Mouse (Mus musculus): ENCODE data around the gene Slc6a19. TPM values are rescaled to one million over a fixed set of nuclear protein-coding genes. Genes with fewer than 3 reads are reported as not detected.
A peak's percentile ranks its signal among the peaks of the same experiment; 100 is the strongest.

The Slc6a19 gene
- polyA plus RNA-seq, 1 experiment from 2014 or later: 24.9 TPM

DNA sequence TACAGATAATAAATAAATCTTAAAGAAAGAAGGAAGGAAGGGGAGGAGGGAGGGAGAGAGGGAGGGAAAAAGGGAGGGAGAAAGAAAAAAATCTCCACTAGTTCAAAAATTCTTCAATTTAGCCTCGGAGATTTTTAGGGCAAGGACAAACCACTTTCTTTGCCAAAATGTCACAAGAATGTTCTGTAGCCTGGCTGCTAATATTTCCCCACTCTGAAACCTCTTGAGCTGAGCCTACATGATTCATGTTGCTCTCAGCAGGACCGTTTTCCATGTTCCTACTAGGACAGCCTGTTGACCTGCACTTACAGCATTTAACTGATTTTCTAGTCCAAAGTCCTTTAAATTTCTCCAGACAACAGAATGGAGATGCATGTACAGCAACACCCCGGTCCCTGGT is 49.7 kb downstream of the Slc6a19 start:
- ATAC-seq: no peak
- no peaks in the 10 kb centered on the region for H3K36me3 ChIP-seq (ENCODE audit: control insufficient read depth, insufficient read depth, low read length)
- no peaks in the 10 kb centered on the region for H3K4me1 ChIP-seq (ENCODE audit: control insufficient read depth, insufficient read depth, low read length)
- H3K4me2 ChIP-seq (ENCODE audit: low read depth, low read length): no peak overlapping the region
- 72% methylated on average over 3 of the region's 3 CpGs for WGBS
- no peak overlapping the region for H3K4me3 ChIP-seq (ENCODE audit: low read length)
- H3K9ac ChIP-seq (ENCODE audit: low read depth, low read length): no peak overlapping the region
- H3K27me3 ChIP-seq (replicated peaks; ENCODE audit: control insufficient read depth, insufficient read depth, low read length): no peaks in the 10 kb centered on the region
- no peak overlapping the region for H3K27ac ChIP-seq (ENCODE audit: low read length)
- H3K9me3 ChIP-seq (ENCODE audit: control insufficient read depth, low read length): no peaks in the 10 kb centered on the region

GRCm38 (mm10) chr13:73653266-73653665 is 51.4 kb downstream of the Slc6a19 start:
- H3K27me3 ChIP-seq (replicated peaks; ENCODE audit: control insufficient read depth, insufficient read depth, low read length): no peaks in the 10 kb centered on the region
- WGBS: 85% methylated on average over 3 of the region's 3 CpGs
- no peak overlapping the region for H3K9ac ChIP-seq (ENCODE audit: low read depth, low read length)
- no peaks in the 10 kb centered on the region for H3K9me3 ChIP-seq (ENCODE audit: control insufficient read depth, low read length)
- H3K4me1 ChIP-seq (ENCODE audit: control insufficient read depth, insufficient read depth, low read length): no peaks in the 10 kb centered on the region
- ATAC-seq: no peak
- no peak overlapping the region for H3K4me2 ChIP-seq (ENCODE audit: low read depth, low read length)
- H3K27ac ChIP-seq (ENCODE audit: low read length): no peak overlapping the region
- H3K4me3 ChIP-seq (ENCODE audit: low read length): no peak overlapping the region
- no peaks in the 10 kb centered on the region for H3K36me3 ChIP-seq (ENCODE audit: control insufficient read depth, insufficient read depth, low read length)

DNA sequence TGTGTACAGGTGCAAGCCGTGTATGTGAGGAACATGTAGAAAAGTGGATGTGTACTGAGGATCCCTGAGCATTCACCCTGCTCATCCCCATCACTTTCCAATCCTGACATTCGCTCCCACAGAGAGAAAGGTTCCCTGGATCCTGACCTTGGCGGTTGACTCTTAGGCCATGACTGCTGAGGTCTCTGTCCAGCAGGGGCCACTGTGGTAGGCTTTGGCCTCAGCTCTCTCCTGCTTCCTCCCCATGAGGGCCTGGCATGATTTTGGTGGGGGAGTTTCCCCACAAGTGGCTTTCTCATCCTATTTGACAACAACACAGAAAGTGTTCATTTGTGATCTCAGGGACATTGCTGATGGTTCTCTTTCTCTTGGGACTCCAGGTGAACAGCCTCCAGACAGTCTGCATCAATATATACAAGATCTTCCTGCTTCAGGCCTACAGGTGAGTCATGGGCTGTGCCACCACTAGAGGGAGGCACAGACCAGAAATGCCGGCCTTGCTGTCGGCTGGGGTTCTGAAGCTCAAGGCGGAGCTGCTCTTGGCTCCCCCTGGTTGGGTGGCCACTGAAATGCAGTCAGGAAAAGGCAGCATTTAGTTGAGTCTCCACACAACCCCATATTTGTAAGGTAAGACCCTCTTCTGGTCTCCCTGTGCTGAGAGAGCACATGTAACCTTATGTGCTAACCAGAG is 58.1 kb downstream of the Slc6a19 start:
- peak; percentile 81 for ATAC-seq
- no peaks in the 10 kb centered on the region for H3K9me3 ChIP-seq (ENCODE audit: control insufficient read depth, low read length)
- no peak overlapping the region for H3K4me3 ChIP-seq (ENCODE audit: low read length)
- H3K9ac ChIP-seq (ENCODE audit: low read depth, low read length): no peak overlapping the region
- H3K4me2 ChIP-seq (ENCODE audit: low read depth, low read length): no peak overlapping the region
- no peak overlapping the region for H3K27ac ChIP-seq (ENCODE audit: low read length)
- no peaks in the 10 kb centered on the region for H3K4me1 ChIP-seq (ENCODE audit: control insufficient read depth, insufficient read depth, low read length)
- 0 out of 2 replicates have a peak, but pooled peaks cover 3% of the 10 kb centered on the region for H3K36me3 ChIP-seq (ENCODE audit: control insufficient read depth, insufficient read depth, low read length)
- no peaks in the 10 kb centered on the region for H3K27me3 ChIP-seq (replicated peaks; ENCODE audit: control insufficient read depth, insufficient read depth, low read length)
- 41% methylated on average over 6 of the region's 6 CpGs for WGBS

DNA sequence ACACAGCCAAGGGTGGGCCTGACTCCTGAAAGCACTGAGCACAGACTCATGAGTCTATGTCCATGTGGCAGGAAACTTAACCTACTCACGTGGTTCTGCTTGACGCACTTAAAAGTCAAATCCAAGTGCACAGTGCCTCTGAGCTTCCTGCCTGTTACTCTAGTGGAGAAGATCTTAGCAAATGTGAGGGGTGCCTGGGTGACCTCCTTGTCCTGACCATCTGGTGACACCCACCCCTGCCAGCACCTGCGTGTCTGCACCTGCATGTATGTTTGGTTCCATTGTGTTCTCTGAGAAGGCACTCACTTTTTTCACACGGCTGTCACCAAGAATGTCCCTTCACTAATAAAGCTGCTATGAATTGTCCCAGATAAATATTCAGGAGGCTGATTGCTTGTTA is 63.4 kb downstream of the Slc6a19 start:
- 83% methylated on average over 4 of the region's 4 CpGs for WGBS
- Histone ChIP-seq H3K9me3 (ENCODE audit: control insufficient read depth, low read length) (no peaks in the 10 kb centered on the region), H3K4me1 (ENCODE audit: control insufficient read depth, insufficient read depth, low read length) (no peaks in the 10 kb centered on the region), H3K4me3 (ENCODE audit: low read length) (no peak overlapping the region), H3K4me2 (ENCODE audit: low read depth, low read length) (no peak overlapping the region), H3K9ac (ENCODE audit: low read depth, low read length) (no peak overlapping the region), H3K27ac (ENCODE audit: low read length) (no peak overlapping the region), H3K27me3 (replicated peaks; ENCODE audit: control insufficient read depth, insufficient read depth, low read length) (no peaks in the 10 kb centered on the region), H3K36me3 (ENCODE audit: control insufficient read depth, insufficient read depth, low read length) (no peaks in the 10 kb centered on the region)
- no peak for ATAC-seq

DNA sequence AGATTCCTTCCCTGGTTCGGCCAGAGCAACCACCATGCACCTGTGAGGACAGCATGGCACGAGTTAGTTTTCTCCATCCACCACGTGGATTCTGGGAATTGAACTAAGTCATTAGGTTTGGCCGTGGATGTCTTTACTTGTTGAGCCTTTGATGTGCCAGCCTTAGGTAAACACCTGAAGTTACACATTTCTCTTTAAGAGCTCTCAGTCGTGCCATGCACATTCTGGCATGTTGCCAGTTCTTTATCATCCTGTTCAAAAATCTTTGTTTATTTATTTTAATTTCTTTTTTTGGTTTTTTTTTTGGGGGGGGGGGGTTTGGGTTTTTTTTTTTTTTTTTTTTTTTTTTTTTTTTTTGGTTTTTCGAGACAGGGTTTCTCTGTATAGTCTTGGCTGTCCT is 66.8 kb downstream of the Slc6a19 start:
- 63% methylated on average over 5 of the region's 6 CpGs for WGBS
- no peaks in the 10 kb centered on the region for H3K4me1 ChIP-seq (ENCODE audit: control insufficient read depth, insufficient read depth, low read length)
- H3K27ac ChIP-seq (ENCODE audit: low read length): no peak overlapping the region
- no peak overlapping the region for H3K9ac ChIP-seq (ENCODE audit: low read depth, low read length)
- H3K4me3 ChIP-seq (ENCODE audit: low read length): no peak overlapping the region
- no peak overlapping the region for H3K4me2 ChIP-seq (ENCODE audit: low read depth, low read length)
- no peaks in the 10 kb centered on the region for H3K9me3 ChIP-seq (ENCODE audit: control insufficient read depth, low read length)
- H3K36me3 ChIP-seq (ENCODE audit: control insufficient read depth, insufficient read depth, low read length): peaks cover 3% of the 10 kb centered on the region; the same call in 1 of the 2 replicates
- ATAC-seq: no peak
- H3K27me3 ChIP-seq (replicated peaks; ENCODE audit: control insufficient read depth, insufficient read depth, low read length): no peaks in the 10 kb centered on the region

DNA sequence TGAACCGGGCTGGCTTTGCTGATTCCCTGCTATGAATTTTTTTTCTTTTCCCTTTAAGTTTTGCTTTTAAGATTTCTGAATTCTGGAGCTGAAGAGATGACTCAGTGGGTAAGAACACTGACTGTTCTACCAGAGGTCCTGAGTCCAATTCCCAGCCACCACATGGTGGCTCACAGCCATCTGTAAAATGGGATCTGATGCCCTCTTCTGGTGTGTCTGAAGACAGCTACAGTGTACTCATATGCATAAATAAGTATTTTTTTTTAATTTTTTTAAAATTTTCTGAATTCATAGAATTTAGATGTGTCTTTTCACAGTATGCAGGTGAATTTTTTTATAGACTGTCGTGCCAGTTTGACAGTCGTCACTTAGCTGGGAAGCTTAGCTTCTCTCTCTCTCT is 72.8 kb downstream of the Slc6a19 start:
- H3K4me3 ChIP-seq (ENCODE audit: low read length): no peak overlapping the region
- no peak overlapping the region for H3K27ac ChIP-seq (ENCODE audit: low read length)
- ATAC-seq: no peak
- H3K4me2 ChIP-seq (ENCODE audit: low read depth, low read length): no peak overlapping the region
- no peaks in the 10 kb centered on the region for H3K27me3 ChIP-seq (replicated peaks; ENCODE audit: control insufficient read depth, insufficient read depth, low read length)
- H3K4me1 ChIP-seq (ENCODE audit: control insufficient read depth, insufficient read depth, low read length): peaks cover 9% of the 10 kb centered on the region
- H3K9me3 ChIP-seq (ENCODE audit: control insufficient read depth, low read length): no peaks in the 10 kb centered on the region
- WGBS: 94% methylated on average over 3 of the region's 3 CpGs
- H3K9ac ChIP-seq (ENCODE audit: low read depth, low read length): no peak overlapping the region
- H3K36me3 ChIP-seq (ENCODE audit: control insufficient read depth, insufficient read depth, low read length): peaks cover 3% of the 10 kb centered on the region; the same call in 1 of the 2 replicates

Other genes starting within 250 kb of the Slc6a19 start
- gene Lpcat1, start 237.7 kb downstream of the Slc6a19 start, polyA plus RNA-seq (2015; fragmentation: Nextera tagmentation; extraction: Ambion mirVana): 13.2 and 15.5 TPM in 2 replicates
- 1.1 and 2.4 TPM in 2 replicates for gene Slc6a3, start 168.1 kb downstream of the Slc6a19 start, polyA plus RNA-seq (2015; fragmentation: Nextera tagmentation; extraction: Ambion mirVana)
- gene Clptm1l, start 100.9 kb downstream of the Slc6a19 start, polyA plus RNA-seq (2015; fragmentation: Nextera tagmentation; extraction: Ambion mirVana): 81.1 and 149 TPM in 2 replicates
- 8.0 and 9.8 TPM in 2 replicates for gene Tert, start 78.0 kb downstream of the Slc6a19 start, polyA plus RNA-seq (2015; fragmentation: Nextera tagmentation; extraction: Ambion mirVana)
- gene Slc6a18, start 26.8 kb downstream of the Slc6a19 start, polyA plus RNA-seq (2015; fragmentation: Nextera tagmentation; extraction: Ambion mirVana): not detected in 2 replicates
- 28.7 and 31.7 TPM in 2 replicates for gene Slc12a7, start 28.2 kb upstream of the Slc6a19 start, polyA plus RNA-seq (2015; fragmentation: Nextera tagmentation; extraction: Ambion mirVana)
- 4.1 and 4.2 TPM in 2 replicates for gene Nkd2, start 142.8 kb upstream of the Slc6a19 start, polyA plus RNA-seq (2015; fragmentation: Nextera tagmentation; extraction: Ambion mirVana)
- 26.2 and 32.2 TPM in 2 replicates for gene Trip13, start 232.9 kb upstream of the Slc6a19 start, polyA plus RNA-seq (2015; fragmentation: Nextera tagmentation; extraction: Ambion mirVana)
- 35.7 and 37.4 TPM in 2 replicates for gene Brd9, start 232.9 kb upstream of the Slc6a19 start, polyA plus RNA-seq (2015; fragmentation: Nextera tagmentation; extraction: Ambion mirVana)